Mouse (Mus musculus): Measurements from ENCODE around the gene Snx29. TPM values are rescaled to one million over a fixed set of nuclear protein-coding genes. Genes with fewer than 3 reads are reported as not detected.
"Not testable (repeated sequence)": the region's sequence is repeated elsewhere in the genome, so short reads cannot be mapped to it uniquely, and the experiment has no call there.

Snx29 gene
- polyA plus RNA-seq, 1 experiment from 2014 or later = 14.9 TPM

DNA sequence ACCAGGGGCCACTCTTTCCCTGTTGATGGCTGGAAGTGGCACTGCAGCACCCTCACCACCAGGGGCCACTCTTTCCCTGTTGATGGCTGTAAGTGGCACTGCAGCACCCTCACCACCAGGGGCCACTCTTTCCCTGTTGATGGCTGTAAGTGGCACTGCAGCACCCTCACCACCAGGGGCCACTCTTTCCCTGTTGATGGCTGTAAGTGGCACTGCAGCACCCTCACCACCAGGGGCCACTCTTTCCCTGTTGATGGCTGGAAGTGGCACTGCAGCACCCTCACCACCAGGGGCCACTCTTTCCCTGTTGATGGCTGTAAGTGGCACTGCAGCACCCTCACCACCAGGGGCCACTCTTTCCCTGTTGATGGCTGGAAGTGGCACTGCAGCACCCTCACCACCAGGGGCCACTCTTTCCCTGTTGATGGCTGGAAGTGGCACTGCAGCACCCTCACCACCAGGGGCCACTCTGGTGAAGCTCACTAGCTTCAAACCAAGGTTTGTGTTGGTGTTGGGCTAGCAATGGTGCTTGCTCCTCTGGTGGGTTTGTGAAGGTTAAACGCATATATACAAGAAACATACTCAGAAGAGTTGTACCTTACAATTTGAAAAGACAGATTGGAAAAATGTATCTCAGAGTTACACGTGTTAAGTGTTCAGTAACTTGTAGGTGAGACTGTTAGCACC lies 101.0 kb downstream of the Snx29 start:
- H3K4me3 ChIP-seq; DNase-seq (ENCODE audit: low spot score); H3K9me3 ChIP-seq; H3K27ac ChIP-seq; H3K27me3 ChIP-seq (ENCODE audit: insufficient read depth, poor library complexity, severe bottlenecking); H3K4me1 ChIP-seq (replicated peaks): not testable (repeated sequence)
- 98% methylated on average over 2 of the region's 2 CpGs for WGBS
- H3K36me3 ChIP-seq = peaks cover 15% of the 10 kb centered on the region

- H3K4me3 ChIP-seq = no peak overlapping the region
- 93% methylated on average over 9 of the region's 9 CpGs for WGBS
- no peaks in the 10 kb centered on the region for H3K4me1 ChIP-seq (replicated peaks)
- H3K9me3 ChIP-seq = no peaks in the 10 kb centered on the region
- no peak for DNase-seq (ENCODE audit: low spot score)
- H3K27me3 ChIP-seq (ENCODE audit: insufficient read depth, poor library complexity, severe bottlenecking) = no peaks in the 10 kb centered on the region
- H3K27ac ChIP-seq = no peak overlapping the region
- H3K36me3 ChIP-seq = peaks cover 15% of the 10 kb centered on the region
Observed at GRCm38 (mm10) chr16:11424568-11425145, 101.9 kb downstream of the Snx29 start.

DNA sequence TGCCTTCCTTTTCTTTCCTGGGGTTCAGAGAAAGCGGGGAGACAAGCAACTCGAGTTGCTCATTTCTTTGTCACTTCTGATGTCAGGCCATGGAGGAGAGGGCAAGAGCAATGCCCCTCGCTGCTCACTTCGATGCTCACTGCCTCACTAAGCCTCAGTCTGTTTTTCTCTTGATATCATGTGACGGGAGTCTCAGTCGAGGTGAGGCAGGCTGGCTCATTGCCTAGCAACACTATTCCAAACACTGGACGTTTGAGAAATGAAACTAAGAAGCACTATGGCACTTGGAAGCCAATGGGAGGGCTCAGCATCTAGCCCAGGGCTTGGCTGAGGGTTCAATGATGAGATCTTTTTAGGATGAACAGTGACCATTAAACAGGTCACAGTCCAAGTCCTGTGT lies 102.6 kb downstream of the Snx29 start:
- Histone ChIP-seq H3K4me1 (replicated peaks) (no peaks in the 10 kb centered on the region), H3K36me3 (peaks cover 15% of the 10 kb centered on the region), H3K27me3 (ENCODE audit: insufficient read depth, poor library complexity, severe bottlenecking) (no peaks in the 10 kb centered on the region), H3K9me3 (no peaks in the 10 kb centered on the region), H3K4me3 (no peak overlapping the region), H3K27ac (no peak overlapping the region)
- 80% methylated on average over 7 of the region's 7 CpGs for WGBS
- DNase-seq (ENCODE audit: low spot score) = no peak

DNA sequence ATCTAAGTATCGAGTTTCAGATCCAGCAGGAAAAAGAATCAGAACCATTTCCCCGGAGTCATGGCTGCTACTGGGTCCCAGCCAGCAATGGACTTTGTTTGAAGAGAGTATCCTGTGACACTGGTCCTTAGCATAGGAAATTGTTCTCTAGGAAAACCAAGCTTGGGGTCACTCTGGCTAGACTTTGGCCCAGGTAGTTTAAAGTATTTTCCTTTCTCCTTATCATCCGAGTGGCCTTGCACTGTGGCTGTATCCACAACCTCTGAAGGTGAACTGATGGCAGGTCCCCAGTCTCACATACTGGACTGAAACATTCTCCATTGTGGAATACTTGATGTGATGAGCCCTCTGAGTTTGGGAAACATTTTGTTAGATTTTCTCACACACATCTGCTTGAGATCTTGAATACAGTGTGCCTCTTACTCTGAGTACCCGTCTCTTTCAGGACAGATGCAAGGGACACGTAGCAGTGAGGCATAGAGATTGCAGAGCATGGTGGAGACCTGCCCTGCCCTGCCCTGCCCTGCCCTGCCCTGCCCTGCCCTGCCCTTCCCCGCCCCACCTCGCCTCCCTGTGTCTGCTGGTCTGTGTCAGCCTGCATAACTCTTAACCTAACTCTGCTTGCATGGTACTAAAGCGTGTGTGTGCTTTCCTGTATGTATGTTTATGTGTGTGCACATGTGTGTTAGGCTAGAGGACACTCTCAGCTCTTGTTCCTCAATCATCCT lies 104.3 kb downstream of the Snx29 start:
- WGBS = 73% methylated on average over 8 of the region's 8 CpGs
- DNase-seq (ENCODE audit: low spot score) = no peak
- no peaks in the 10 kb centered on the region for H3K27me3 ChIP-seq (ENCODE audit: insufficient read depth, poor library complexity, severe bottlenecking)

GRCm38 (mm10) chr16:11429784-11430183 lies 107.1 kb downstream of the Snx29 start:
- Histone ChIP-seq H3K4me3 (no peak overlapping the region), H3K4me1 (replicated peaks) (no peaks in the 10 kb centered on the region), H3K27ac (no peak overlapping the region), H3K9me3 (no peaks in the 10 kb centered on the region), H3K27me3 (ENCODE audit: insufficient read depth, poor library complexity, severe bottlenecking) (no peaks in the 10 kb centered on the region), H3K36me3 (no peaks in the 10 kb centered on the region)
- 94% methylated on average over 3 of the region's 3 CpGs for WGBS
- no peak for DNase-seq (ENCODE audit: low spot score)

More for the DNA sequence above, 104.3 kb downstream of the Snx29 start:
- Histone ChIP-seq H3K36me3 (peaks cover 12% of the 10 kb centered on the region), H3K4me3 (no peak overlapping the region), H3K9me3 (no peaks in the 10 kb centered on the region), H3K27ac (no peak overlapping the region), H3K4me1 (replicated peaks) (no peaks in the 10 kb centered on the region)

GRCm38 (mm10) chr16:11430520-11430919 lies 107.8 kb downstream of the Snx29 start:
- no peak for DNase-seq (ENCODE audit: low spot score)
- H3K4me1 ChIP-seq (replicated peaks) = no peaks in the 10 kb centered on the region
- no peaks in the 10 kb centered on the region for H3K9me3 ChIP-seq
- no peak overlapping the region for H3K27ac ChIP-seq
- 81% methylated on average over 6 of the region's 6 CpGs for WGBS
- no peaks in the 10 kb centered on the region for H3K27me3 ChIP-seq (ENCODE audit: insufficient read depth, poor library complexity, severe bottlenecking)
- H3K4me3 ChIP-seq = no peak overlapping the region
- H3K36me3 ChIP-seq = no peaks in the 10 kb centered on the region

DNA sequence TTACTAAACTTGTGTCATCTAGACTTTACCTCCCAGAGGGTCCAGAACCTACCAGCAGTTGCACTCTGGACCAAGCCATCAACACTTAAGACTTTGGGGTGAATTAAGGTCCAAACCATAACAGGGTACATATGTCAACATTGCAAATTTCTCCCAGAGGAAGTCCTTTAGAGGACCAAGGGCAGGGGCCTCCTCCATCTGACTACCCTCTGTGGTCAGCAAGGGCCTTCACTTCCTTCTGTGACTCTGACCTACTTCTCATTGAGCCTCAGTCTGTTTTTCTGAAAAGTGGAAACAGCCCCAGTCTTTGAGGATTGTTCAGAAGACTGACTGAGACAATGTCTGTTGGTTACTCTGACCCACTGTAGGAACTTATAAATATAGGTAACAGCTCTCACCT lies 111.1 kb downstream of the Snx29 start:
- H3K27me3 ChIP-seq (ENCODE audit: insufficient read depth, poor library complexity, severe bottlenecking) = no peaks in the 10 kb centered on the region

DNA sequence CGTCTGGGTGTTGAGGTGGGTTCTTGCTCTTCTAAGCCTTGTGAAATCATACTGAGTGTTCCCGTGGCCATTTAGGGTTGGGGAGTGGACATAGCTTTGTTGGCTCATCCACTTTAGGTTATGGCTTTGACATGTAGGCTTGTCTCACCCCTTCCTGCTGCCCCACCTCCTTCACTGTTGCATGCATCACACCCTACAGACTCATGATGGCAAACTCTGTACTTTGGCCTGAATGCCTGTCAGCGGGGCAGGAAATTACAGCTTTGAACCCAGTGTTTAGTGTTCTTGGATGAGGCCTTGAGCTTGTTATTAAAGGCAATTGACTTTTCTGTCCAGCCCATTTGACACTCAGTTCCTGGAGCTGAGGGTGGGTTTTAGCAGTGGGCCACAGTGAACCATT lies 114.9 kb downstream of the Snx29 start:
- WGBS = 89% methylated on average over 3 of the region's 3 CpGs
- Histone ChIP-seq H3K27ac (no peak overlapping the region), H3K9me3 (no peaks in the 10 kb centered on the region), H3K36me3 (no peaks in the 10 kb centered on the region), H3K4me3 (no peak overlapping the region), H3K27me3 (ENCODE audit: insufficient read depth, poor library complexity, severe bottlenecking) (no peaks in the 10 kb centered on the region), H3K4me1 (replicated peaks) (no peaks in the 10 kb centered on the region)
- no peak for DNase-seq (ENCODE audit: low spot score)

More for the DNA sequence above, 111.1 kb downstream of the Snx29 start:
- Histone ChIP-seq H3K4me1 (replicated peaks) (no peaks in the 10 kb centered on the region), H3K36me3 (no peaks in the 10 kb centered on the region), H3K27ac (no peak overlapping the region), H3K9me3 (no peaks in the 10 kb centered on the region), H3K4me3 (no peak overlapping the region)
- DNase-seq (ENCODE audit: low spot score) = no peak

DNA sequence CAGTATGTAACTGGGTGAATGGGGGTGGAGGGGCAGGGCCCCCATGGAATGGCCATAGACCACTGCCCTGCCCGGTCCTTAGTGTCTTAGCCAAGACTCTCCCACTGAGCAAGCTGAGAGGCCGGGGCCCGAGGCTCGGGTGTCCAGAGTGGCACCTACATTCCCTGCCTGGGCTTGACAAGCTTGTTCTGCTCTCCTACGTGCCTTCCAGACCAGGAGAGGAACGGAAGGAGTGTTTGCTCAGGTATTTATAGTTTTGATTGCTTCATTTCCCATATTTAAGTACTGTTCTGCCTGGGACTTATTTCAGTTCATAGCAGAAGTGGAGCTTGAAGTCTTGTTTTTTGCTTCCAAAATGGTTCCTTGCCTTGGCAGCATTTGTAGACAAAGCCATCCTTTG lies 116.7 kb downstream of the Snx29 start:
- Histone ChIP-seq H3K27ac (0 out of 2 replicates have a peak overlapping the region, but pooled peaks have one; percentile 29), H3K4me3 (no peak overlapping the region), H3K27me3 (ENCODE audit: insufficient read depth, poor library complexity, severe bottlenecking) (no peaks in the 10 kb centered on the region), H3K4me1 (replicated peaks) (no peaks in the 10 kb centered on the region), H3K9me3 (no peaks in the 10 kb centered on the region), H3K36me3 (no peaks in the 10 kb centered on the region)
- 88% methylated on average over 6 of the region's 6 CpGs for WGBS
- DNase-seq (ENCODE audit: low spot score) = no peak

- H3K4me3 ChIP-seq = no peak overlapping the region
- WGBS = 86% methylated on average over 4 of the region's 4 CpGs
- H3K9me3 ChIP-seq = no peaks in the 10 kb centered on the region
- H3K27ac ChIP-seq = no peak overlapping the region
- H3K36me3 ChIP-seq = no peaks in the 10 kb centered on the region
- no peaks in the 10 kb centered on the region for H3K27me3 ChIP-seq (ENCODE audit: insufficient read depth, poor library complexity, severe bottlenecking)
- DNase-seq (ENCODE audit: low spot score) = no peak
- no peaks in the 10 kb centered on the region for H3K4me1 ChIP-seq (replicated peaks)
Observed at GRCm38 (mm10) chr16:11441616-11442015, 118.9 kb downstream of the Snx29 start.

- H3K36me3 ChIP-seq = peaks cover 5% of the 10 kb centered on the region; the same call in 1 of the 2 replicates
- DNase-seq (ENCODE audit: low spot score) = no peak
- H3K4me1 ChIP-seq (replicated peaks) = no peaks in the 10 kb centered on the region
- H3K9me3 ChIP-seq = no peaks in the 10 kb centered on the region
- H3K27me3 ChIP-seq (ENCODE audit: insufficient read depth, poor library complexity, severe bottlenecking) = no peaks in the 10 kb centered on the region
- no peak overlapping the region for H3K4me3 ChIP-seq
- no peak overlapping the region for H3K27ac ChIP-seq
Observed at GRCm38 (mm10) chr16:11442534-11442933, 119.8 kb downstream of the Snx29 start.

GRCm38 (mm10) chr16:11444626-11445025 lies 121.9 kb downstream of the Snx29 start:
- no peak for DNase-seq (ENCODE audit: low spot score)
- Histone ChIP-seq H3K4me3 (no peak overlapping the region), H3K9me3 (no peaks in the 10 kb centered on the region), H3K27ac (no peak overlapping the region), H3K36me3 (peaks cover 11% of the 10 kb centered on the region; the same call in 1 of the 2 replicates), H3K27me3 (ENCODE audit: insufficient read depth, poor library complexity, severe bottlenecking) (no peaks in the 10 kb centered on the region), H3K4me1 (replicated peaks) (no peaks in the 10 kb centered on the region)
- 96% methylated on average over 1 of the region's 1 CpGs for WGBS

GRCm38 (mm10) chr16:11446977-11447376 lies 124.3 kb downstream of the Snx29 start:
- H3K4me1 ChIP-seq (replicated peaks) = no peaks in the 10 kb centered on the region
- no peak overlapping the region for H3K4me3 ChIP-seq
- no peaks in the 10 kb centered on the region for H3K9me3 ChIP-seq
- no peak overlapping the region for H3K27ac ChIP-seq
- H3K36me3 ChIP-seq = peaks cover 14% of the 10 kb centered on the region
- no peak for DNase-seq (ENCODE audit: low spot score)
- no peaks in the 10 kb centered on the region for H3K27me3 ChIP-seq (ENCODE audit: insufficient read depth, poor library complexity, severe bottlenecking)
- WGBS = 89% methylated on average over 4 of the region's 4 CpGs

Measured in hindbrain, embryonic 10.5 days (tissue).